Mouse (Mus musculus): ENCODE measurements around the gene Fer. TPM values are rescaled to one million over a fixed set of nuclear protein-coding genes. Genes with fewer than 3 reads are reported as not detected.

Fer gene
- total RNA-seq, 2 experiments from 2014 or later: 9.5 to 10.9 TPM

- no peak for DNase-seq
These were observed 116.1 kb downstream of the Fer start for GRCm38 (mm10) chr17:63978794-63979571.

GRCm38 (mm10) chr17:63980167-63980566, 117.3 kb downstream of the Fer start:
- DNase-seq: no peak

- DNase-seq: no peak
These were observed 125.8 kb downstream of the Fer start for GRCm38 (mm10) chr17:63988710-63989109.

- no peak for DNase-seq
These were observed 128.3 kb downstream of the Fer start for GRCm38 (mm10) chr17:63991160-63991559.

- no peak for DNase-seq
These were observed 133.1 kb downstream of the Fer start for GRCm38 (mm10) chr17:63995921-63996320.

- DNase-seq: no peak
These were observed 134.8 kb downstream of the Fer start for GRCm38 (mm10) chr17:63997643-63998042.

GRCm38 (mm10) chr17:64003444-64003843, 140.6 kb downstream of the Fer start:
- DNase-seq: peak; percentile 10

GRCm38 (mm10) chr17:64005575-64006249, 142.8 kb downstream of the Fer start:
- DNase-seq: no peak

- no peak for DNase-seq
These were observed 153.7 kb downstream of the Fer start for GRCm38 (mm10) chr17:64016606-64017005.

GRCm38 (mm10) chr17:64018240-64018639, 155.4 kb downstream of the Fer start:
- no peak for DNase-seq

- DNase-seq: no peak
These were observed 156.0 kb downstream of the Fer start for GRCm38 (mm10) chr17:64018870-64019269.

GRCm38 (mm10) chr17:64019646-64020045, 156.8 kb downstream of the Fer start:
- no peak for DNase-seq

GRCm38 (mm10) chr17:64026485-64026884, 163.6 kb downstream of the Fer start:
- no peak for DNase-seq

GRCm38 (mm10) chr17:64041771-64042170, 178.9 kb downstream of the Fer start:
- DNase-seq: no peak

GRCm38 (mm10) chr17:64045326-64045725, 182.5 kb downstream of the Fer start:
- DNase-seq: no peak

- DNase-seq: no peak
These were observed 183.7 kb downstream of the Fer start for GRCm38 (mm10) chr17:64046557-64046956.

- no peak for DNase-seq
These were observed 188.0 kb downstream of the Fer start for GRCm38 (mm10) chr17:64050911-64051310.

GRCm38 (mm10) chr17:64053636-64054035, 190.8 kb downstream of the Fer start:
- no peak for DNase-seq

- no peak for DNase-seq
These were observed 197.7 kb downstream of the Fer start for GRCm38 (mm10) chr17:64060529-64060928.

GRCm38 (mm10) chr17:64065243-64065642, 202.4 kb downstream of the Fer start:
- no peak for DNase-seq

GRCm38 (mm10) chr17:64077392-64077791, 214.5 kb downstream of the Fer start:
- DNase-seq: no peak

GRCm38 (mm10) chr17:64084751-64085150, 221.9 kb downstream of the Fer start:
- DNase-seq: no peak

GRCm38 (mm10) chr17:64085493-64085892, 222.6 kb downstream of the Fer start:
- no peak for DNase-seq

Measured in gastrocnemius, postnatal 25 days (tissue).